Mouse (Mus musculus) thymus, postnatal 25 days (tissue): ENCODE measurements at regions not wholly inside any gene's neighbourhood (a gene's known extent, or its start where the extent isn't known, plus 50 kb on each side); places are given as distances from the start of the nearest gene placed in this dataset.

Experiments
- DNase-seq: peaks from one replicate; pipeline ENCODE4 v3.0.0; 2022

- peak; percentile 66 for DNase-seq
Measured at GRCm38 (mm10) chr16:30008451-30009357, 55.5 kb upstream of the Hes1 start.

- peak; percentile 26 for DNase-seq
Measured at GRCm38 (mm10) chr16:30009521-30010186, 54.5 kb upstream of the Hes1 start.

GRCm38 (mm10) chr16:30013123-30013522 is 51.1 kb upstream of the Hes1 start:
- DNase-seq, result no peak

- DNase-seq, result no peak
Measured at GRCm38 (mm10) chr16:30013943-30014342, 50.2 kb upstream of the Hes1 start.
